Mouse (Mus musculus): ENCODE measurements at regions not wholly inside any gene's neighbourhood (a gene's known extent, or its start where the extent isn't known, plus 50 kb on each side); places are given as distances from the start of the nearest gene placed in this dataset.

DNA sequence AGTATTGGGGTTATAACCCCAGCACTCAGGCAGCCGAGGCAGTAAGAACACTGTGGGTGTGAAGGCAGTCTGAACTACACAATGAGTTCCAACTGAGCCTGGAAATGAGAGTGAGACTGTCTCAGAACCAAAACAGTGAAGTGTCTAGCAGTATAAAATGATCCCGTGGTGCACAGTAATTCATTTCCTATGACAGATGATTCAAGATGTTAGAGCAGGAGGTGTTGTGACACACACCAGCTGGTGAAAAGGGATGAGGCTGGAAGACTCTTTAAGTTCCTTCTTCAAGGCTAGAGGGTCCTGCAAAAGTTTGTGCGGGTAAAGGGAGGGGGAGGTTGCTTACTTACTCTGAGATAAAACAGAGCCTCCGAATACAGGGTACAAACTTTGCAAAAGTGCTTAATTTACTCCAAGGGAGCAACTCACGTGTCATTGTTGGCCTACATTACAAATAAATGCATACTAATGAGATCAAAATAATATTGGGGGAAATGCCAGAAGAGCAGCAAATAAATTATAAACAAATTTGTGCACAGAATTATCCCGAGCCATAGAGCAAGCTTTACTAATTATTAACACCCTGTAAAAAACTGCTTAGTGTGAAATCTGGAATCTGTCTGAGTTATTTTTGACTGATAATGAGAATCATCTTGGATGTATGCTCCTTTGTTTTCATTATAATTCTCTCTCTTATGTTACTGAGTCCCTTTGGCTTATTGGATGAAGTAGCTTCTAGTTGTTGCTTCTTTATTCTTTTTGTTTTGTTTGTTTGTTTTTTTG is 382.0 kb upstream of the Zic4 start:
- POLR2A ChIA-PET: no interaction called here

DNA sequence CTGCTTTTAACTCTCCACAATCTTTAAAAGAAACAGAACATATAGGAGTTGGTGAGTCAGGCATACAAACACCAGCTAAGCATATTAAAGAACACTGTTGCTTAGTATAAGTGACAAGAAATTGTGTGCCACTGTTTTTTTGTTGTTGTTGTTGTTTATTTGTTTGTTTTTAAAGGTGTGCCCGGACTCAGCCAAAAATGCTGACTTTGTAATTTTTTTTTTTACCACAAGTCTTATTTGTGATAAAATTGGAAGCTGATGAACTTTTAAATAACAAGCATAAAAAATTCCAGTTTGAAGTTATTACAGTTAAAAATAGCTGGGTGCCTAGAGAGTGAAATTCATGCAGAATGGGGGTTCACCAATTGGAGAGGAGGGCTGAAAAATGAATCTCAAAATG is 363.0 kb upstream of the Zic4 start:
- ChIA-PET CTCF (no interaction called here), POLR2A (no interaction called here)

More for the DNA sequence above, 382.0 kb upstream of the Zic4 start:
- CTCF ChIA-PET: no interaction called here

DNA sequence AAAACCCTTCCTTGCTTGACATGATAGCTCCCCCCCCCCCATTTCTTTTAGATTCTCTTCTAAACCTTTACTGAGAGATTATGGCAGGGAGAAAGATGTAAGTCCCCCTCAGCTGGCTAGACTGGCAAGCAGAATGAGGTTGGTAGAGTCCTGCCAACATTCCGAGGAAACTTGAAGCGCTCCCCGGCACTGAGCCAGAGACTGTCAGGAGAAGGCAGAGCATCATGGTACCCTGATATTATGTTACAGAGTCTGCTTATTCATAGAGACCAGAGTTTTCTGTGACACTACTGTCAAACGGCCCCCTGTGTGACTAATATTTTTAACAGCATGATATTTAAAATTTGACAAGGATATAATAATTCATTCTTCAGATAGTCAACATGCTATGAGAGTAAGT is 358.0 kb upstream of the Zic4 start:
- ChIA-PET POLR2A (interaction anchor here in 2 of 4 experiments (0.6 to 0.7 kb wide), 2 partner anchors 97 to 572 kb away, joined by 3 to 4 read pairs; no protein-coding TSS in a partner anchor), CTCF (interaction anchor here in 1 of 4 experiments (0.6 kb wide), 1 partner anchor 12 kb away, joined by 4 read pairs; no protein-coding TSS in a partner anchor)

DNA sequence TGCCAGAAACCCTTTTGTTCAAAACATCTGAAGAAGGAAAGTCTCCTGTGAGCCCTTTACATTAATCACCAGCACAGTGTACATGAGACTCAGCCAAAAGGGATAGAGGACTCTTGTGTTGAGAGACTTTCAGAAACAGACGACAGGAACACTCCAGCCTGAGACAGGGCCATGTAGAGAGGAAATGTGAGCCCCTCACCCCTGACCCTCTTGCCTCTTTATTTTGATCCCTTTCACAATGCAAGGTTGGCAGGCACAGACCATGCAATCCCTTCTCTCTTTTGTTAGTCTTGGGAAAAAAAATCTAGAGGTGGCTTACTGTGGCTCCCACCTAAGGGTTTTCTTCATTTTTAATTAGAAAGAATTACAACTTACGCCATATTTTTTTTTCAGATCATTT is 321.7 kb upstream of the Zic4 start:
- CTCF ChIA-PET: no interaction called here
- POLR2A ChIA-PET: no interaction called here

DNA sequence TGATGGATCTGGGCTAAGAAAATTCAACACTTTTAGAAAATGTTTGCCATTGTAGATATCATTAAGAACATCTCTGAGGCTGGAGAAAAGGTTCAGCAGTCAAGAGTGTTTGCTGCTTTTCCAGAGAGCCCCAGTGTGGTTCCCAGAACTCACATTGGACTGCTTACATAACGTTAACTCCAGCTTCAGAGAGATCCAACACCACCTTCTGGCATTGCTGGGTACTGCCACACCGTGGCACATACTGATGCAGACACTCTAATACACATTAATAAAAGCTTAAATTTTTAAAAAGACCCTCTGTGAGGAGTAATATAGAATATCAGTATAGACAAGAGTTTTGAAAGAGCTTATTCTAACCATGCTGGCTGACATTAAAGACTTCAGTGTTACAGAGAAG is 313.6 kb upstream of the Zic4 start:
- ChIA-PET CTCF (interaction anchor here in 1 of 4 experiments (0.6 to 1.2 kb wide), 2 partner anchors 350 to 378 kb away, joined by 3 to 6 read pairs; no protein-coding TSS in a partner anchor), POLR2A (interaction anchor here in 1 of 4 experiments (0.6 kb wide), 1 partner anchor 105 kb away, joined by 3 read pairs; no protein-coding TSS in a partner anchor)

DNA sequence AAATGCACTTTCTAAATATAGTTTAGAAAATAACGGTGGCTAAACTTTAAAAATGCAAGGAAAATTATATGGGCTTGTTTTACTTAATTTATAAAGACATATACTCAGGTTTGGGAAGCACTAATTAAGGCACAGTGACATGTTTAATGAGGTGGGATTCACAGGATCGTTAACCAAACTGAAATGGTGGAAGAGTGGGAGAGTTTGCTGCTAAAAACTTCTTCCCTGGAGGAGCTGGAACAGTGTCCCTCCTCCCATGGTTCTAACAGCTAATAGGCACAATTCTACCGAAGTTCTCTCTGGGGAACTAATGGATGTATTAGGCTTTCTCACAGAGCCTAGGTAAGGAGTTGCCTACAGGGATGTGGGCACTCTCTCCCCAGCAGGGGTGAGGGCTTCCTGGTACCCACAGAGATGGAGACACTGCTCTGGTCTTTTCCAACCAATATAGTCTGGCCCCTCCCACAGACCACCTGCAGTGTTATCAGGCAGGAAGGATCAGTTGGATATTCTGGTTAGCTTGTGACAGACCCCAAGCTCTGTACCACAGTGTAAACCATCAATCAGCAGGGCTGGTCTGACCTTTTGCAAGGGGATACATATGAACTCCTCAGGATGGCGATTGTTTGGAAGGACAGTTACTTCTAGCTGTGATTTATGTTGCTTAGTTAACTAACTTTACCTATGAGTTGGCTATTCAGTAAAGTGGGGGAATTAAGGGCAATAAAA is 309.0 kb upstream of the Zic4 start:
- ChIA-PET CTCF (no interaction called here), POLR2A (no interaction called here)

DNA sequence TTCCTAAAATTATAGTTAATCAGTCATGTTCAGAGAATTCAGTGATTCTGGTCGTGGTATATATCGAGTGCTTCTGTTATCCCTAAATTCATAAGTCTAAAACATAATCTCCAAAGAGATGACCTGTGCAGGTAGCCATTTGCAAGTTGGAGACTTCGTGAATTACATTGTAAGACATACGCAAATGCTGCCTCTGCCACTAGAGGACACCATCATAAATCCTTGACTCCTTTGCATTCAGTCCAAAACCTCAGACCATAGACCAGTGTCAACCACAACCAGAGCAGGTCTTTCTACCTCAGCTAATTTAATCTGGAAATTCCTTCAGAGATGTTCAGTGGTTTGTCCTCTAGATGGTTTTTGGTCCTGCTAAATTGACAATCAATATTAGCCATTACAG is 302.8 kb upstream of the Zic4 start:
- CTCF ChIA-PET: no interaction called here

DNA sequence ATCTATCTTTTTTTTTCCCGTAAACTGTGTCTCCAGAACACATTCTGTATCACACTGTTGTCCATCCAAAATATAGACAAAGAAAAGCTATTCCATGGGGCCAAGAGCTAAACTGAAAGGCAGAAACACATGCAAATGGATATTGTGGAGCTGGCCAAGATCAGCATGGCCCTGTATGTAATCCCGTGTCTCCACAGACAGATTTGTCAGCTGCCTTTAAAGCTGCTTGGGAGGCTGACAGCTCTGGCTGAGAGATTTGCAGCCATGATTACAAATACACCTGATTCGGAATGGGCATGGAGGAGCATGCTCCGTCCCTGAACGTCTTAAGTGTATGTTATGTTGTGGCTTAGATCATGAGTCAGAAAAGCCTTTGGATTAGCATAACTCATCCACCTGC is 292.7 kb upstream of the Zic4 start:
- ChIA-PET CTCF (no interaction called here), POLR2A (interaction anchor here in 1 of 4 experiments (0.7 kb wide), 1 partner anchor 371 kb away, joined by 4 read pairs; no protein-coding TSS in a partner anchor)

More for the DNA sequence above, 302.8 kb upstream of the Zic4 start:
- POLR2A ChIA-PET: no interaction called here

DNA sequence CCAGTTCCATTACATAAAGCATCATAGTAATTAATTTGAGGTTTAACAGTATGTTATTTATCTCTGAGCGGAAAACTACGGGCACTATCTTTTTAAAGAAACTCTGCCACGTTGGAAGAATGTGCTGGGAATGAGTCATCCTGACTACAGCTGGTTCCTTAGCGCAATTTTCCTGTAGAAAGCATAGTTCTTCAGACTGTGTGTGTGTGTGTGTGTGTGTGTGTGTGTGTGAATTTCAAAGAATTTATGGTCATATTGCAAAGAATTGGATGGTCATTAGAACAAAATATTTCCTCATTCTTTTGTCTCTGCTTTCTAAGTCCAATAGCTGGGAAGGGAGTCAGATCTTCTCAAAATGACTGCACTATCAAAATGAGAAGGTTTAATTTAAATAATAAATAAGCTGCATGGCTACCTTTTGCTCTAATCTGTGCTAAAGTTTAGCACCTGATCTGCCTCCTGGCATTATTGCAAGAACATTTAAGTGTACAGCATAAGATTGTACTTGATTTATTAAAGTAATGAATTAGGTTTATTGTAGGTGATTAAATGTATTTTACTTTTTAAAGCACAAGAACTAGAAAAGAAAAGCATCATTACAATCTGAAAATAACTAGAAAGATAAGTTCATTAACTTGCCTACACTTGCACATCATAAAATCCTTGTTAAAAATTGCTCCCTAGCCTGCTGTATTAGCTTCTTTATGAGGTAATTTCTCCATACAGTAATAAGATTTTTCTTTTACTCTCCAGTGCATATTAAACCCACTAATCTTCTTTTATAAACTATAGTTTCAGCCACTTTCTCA is 288.6 kb upstream of the Zic4 start:
- POLR2A ChIA-PET: no interaction called here
- CTCF ChIA-PET: interaction anchor here in 1 of 4 experiments (0.7 kb wide), 1 partner anchor 127 kb away, joined by 4 read pairs; no protein-coding TSS in a partner anchor

DNA sequence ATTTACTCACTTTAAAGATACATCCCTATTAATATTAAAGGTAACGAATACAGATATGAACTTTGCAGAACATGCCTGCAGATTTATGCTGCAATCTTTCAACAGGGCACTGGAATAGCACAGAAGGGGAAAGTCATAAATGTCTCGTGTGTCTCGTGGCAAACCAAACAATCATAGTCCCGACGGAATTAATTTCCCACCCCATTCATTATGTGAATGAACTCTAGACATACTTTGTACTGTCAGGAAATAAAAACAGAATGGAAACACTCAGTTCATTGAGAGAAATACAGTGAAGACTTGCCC is 288.1 kb upstream of the Zic4 start:
- ChIA-PET POLR2A (no interaction called here), CTCF (interaction anchor here in 1 of 4 experiments (0.7 kb wide), 1 partner anchor 128 kb away, joined by 4 read pairs; no protein-coding TSS in a partner anchor)

DNA sequence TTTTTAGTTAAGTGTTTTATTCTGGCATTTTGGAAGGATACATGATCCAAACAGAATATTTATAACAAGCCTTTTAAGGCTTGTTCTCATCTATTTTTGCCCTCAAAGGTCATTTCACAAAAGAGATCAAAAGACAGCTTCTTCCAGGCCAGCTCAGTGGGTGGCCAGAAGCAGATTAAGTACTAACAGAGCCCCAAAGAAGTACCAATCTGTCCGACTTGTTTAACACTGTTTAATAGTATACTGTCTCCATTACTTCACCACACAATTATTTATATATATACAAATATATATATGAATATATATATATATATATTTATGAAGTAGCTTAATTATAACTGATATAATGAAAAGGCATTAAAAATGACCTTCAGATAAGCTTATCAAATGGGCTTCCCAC is 284.7 kb upstream of the Zic4 start:
- ChIA-PET POLR2A (no interaction called here), CTCF (no interaction called here)

DNA sequence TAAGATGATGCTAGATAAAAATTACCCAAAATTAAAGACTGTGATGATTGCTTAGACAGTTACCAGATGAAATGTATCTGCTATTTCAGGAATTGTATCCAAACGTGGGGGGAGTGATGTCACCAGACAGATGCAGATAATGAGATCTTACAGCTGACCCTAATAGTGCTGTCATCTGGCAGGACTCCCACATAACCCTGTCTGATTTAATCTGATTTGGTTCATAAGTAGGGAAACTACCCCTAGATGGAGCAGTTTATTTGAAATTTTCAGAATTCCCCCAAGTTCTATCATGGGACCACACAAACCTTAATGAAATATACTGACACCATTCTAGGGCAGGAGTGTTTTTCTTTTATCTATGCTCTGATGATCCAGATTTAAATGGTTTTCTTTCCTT is 278.4 kb upstream of the Zic4 start:
- ChIA-PET POLR2A (no interaction called here), CTCF (no interaction called here)

DNA sequence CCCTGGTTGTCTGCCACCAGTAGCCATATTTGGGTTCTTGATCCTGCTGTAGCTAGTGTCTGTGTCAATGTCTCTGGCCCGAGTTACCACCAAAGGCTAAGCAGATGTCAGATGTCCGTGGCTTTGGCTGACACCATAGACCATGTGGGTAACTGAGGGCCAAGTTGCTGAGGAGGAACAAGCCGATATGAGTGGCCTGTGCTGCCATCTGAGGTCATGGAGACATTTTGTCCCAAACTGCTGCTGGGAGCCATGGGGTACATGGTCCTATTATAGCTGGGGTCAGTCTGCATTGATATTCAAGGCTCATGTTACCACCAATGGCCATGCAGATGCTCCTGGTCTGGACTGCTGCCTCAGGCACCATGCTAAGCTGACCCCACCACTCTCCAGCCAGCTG is 276.3 kb upstream of the Zic4 start:
- ChIA-PET CTCF (no interaction called here), POLR2A (no interaction called here)

DNA sequence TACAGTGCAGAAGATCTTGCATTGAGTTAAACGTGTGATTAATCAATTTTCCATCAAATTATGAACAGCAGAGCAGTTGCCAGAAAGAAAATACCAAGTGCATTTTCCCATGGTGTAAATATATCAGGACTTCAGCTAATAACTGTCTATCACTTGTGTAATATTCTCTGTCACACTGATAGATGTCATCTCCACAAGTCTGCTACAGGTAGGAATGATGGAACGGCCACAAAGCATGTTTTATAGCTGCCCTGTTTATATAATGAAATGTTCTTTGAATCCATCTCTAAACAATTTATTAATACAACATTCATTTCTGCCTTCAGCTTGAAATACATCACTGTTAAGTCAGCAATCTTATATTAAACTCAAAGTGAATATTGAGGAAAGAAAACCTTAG is 272.9 kb upstream of the Zic4 start:
- POLR2A ChIA-PET: no interaction called here

DNA sequence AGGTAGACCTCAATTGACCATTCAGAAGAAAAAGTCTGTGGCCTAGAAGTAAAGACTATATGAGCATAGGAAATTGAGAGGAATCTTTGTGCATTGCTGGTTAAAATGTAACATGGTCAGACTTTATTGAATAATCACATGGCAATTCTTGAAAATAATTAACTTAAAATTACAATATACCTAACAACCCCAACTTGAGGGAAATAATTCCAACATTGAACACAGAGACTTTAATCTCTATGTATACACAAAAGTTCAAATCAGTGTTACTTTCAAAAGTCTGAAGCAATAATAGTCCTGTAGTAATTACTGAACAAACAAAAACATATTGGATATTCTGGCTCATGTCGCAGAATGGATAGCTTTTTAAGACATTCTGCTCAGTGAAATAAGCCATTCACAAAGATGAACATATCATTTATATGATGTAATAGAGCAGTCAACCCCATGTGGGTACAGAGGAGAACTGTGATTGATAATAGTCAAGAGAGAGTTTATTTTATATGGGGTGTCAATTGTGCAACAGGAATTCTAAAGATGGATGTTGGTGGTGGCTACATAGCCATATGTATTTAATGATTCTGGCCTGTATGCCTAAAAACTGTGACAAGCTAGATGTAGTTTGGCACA is 270.7 kb upstream of the Zic4 start:
- CTCF ChIA-PET: no interaction called here
- POLR2A ChIA-PET: no interaction called here

More for the DNA sequence above, 272.9 kb upstream of the Zic4 start:
- CTCF ChIA-PET: no interaction called here

DNA sequence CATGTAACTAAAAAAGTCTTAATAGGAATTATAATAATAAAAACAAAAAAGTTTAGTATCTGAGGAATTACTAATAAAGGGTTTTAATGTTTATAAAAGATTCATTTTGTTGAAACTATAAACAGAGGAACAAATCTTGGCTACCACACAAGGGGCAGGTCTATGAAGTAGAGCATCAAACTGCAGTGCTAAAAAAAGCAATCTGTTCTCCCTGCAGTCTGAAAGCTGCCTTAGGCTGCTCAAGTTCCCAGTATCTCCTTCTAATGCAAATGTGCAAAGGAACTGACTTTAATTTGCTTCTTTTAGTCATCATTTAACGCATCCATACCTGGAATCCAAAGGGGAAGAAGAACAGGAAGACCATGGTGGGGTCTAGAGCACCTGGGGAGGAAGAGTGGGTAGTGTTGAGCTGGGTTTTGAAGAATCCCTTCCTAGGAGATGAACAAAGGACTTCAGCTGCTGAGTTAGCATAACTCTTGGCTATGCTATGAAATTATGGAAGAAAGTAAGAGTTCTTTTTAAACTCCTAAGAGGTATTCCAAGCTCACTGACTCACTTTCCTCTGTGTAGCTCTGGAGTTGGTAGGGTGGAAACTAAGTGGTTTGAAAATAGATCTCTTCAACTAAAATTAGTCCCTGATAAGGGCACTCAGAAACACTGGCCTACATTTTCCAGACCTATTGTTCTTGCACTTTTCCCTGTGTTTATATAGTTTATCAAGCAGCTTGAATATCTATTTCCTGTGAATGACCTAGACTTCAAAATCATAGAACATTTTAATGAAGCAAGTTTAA is 260.4 kb upstream of the Zic4 start:
- ChIA-PET CTCF (no interaction called here), POLR2A (no interaction called here)

DNA sequence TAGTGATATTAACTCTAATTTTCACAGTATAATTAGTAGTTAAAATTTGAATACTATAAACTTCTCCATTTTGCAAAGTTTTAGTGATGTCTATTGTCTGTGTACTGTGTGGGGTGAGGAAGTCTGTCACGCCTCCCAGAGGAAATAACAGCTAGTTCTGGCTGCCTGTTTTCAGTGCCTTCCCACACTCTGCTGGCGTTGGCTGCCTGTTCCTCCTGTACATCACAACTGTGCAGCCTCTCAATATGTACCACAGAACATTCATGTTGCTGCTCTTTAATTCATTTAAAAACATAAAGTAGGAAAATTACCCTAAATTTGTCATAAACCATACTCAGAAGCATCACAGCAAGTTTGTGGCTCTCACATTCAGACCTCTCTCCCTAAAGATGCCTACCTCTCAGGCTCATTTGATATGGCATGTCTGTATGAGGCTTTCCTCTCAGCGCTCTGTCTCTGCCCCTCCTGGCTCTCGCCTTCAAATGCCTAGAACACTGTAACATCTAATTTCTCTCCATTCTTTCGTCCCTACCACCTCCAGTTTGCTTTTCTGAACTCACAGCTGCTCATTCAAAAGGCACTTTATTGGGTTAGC is 239.7 kb upstream of the Zic4 start:
- CTCF ChIA-PET: interaction anchor here in 1 of 4 experiments (0.6 kb wide), 1 partner anchor 1822 kb away, joined by 4 read pairs; no protein-coding TSS in a partner anchor
- POLR2A ChIA-PET: no interaction called here

DNA sequence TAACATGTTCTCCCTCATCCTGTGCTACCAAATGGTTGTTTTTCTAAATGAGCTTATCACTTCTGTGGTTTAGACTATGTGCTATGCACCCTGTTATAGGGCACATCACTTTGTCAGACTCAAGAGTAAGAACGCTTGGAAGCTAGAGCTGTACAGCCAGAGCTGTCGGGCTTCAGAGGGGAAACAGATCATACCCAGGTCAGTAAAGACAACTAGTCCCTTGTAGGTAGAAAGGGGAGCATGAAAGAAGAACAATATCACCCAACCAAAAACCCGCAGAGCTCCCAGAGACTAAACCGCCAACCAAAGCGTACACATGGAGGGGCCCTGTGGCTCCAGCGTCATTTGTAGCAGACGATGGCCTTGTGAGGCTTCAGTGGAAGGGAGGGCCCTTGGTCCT is 239.0 kb upstream of the Zic4 start:
- ChIA-PET POLR2A (no interaction called here), CTCF (interaction anchor here in 1 of 4 experiments (0.6 kb wide), 1 partner anchor 1823 kb away, joined by 4 read pairs; no protein-coding TSS in a partner anchor)

All from embryonic stem cell, embryonic (primary cell).